Mouse (Mus musculus) cortical plate, adult 2 months (tissue): ENCODE results near the gene Tubg1.

Experiments used
- CTCF ChIP-seq: fragments of 200-500 bp; IDR thresholded peaks from 2 replicates; pipeline ENCODE4 v1.5.1; 2011; ENCODE audit warnings: mild to moderate bottlenecking, control low read depth, low read length; ENCODE audit not compliant: insufficient read depth; ENCODE audit errors: extremely low read depth
- POLR2A ChIP-seq: fragments of 200-500 bp; IDR thresholded peaks from 2 replicates; pipeline ENCODE4 v1.6.1; 2011; ENCODE audit warnings: mild to moderate bottlenecking, low read length, control low read depth; ENCODE audit not compliant: insufficient read depth; ENCODE audit errors: extremely low read depth

- no peak for TF ChIP-seq POLR2A
- no peak for TF ChIP-seq CTCF
These were observed 48.7 kb downstream of the Tubg1 start for GRCm38 (mm10) chr11:101168301-101168980.
